Mouse (Mus musculus): Measurements from ENCODE around the gene Tns3.

DNA sequence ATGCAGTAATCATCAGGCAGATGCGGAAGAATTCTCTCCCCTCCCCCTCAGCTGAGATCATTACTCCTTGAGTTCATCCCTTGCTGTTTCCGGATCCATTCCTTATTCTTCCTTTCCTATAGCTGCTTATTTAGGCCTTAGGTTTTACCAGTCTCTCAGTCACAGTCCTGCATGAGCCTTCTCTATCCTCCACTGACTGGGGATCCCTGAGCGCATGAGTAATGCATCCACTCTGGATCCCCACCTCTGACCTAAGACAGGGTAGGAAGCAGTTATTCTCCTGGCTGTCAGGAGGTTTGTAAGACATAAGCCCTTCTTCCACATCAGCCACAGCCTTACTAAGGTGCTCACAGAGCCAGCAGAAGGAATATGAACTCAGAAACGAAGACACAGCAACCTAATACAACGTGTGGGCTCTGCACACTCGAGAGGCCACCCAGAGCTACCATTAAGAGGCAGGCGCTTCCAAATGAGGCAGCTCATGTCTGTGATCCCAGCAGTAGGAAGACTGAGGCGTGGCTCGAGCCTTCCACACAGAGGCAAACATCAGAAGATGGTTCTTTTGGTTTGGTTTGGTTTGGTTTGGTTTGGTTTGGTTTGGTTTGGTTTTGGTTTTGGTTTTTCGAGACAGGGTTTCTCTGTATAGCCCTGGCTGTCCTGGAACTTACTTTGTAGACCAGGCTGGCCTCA lies 38.3 kb downstream of the Tns3 start:
- TF ChIP-seq CTCF (IDR thresholded peaks at IDR 0.05; ENCODE audit: low read depth, low read length) (no peak), POLR2A (IDR thresholded peaks at IDR 0.05; ENCODE audit: extremely low read depth, insufficient read depth, low read length) (no peak)
